Mouse (Mus musculus) c-Kit-positive CD71-positive TER-119-positive erythroid progenitor cells, embryonic 14.5 days (primary cell): Measurements from ENCODE around the gene Atxn7l1.
A peak's percentile ranks its signal among the peaks of the same experiment; 100 is the strongest.

Experiments
- DNase-seq: peaks from one replicate; pipeline ENCODE4 v3.0.0-alpha.2; 2013; ENCODE audit warnings: low spot score

Atxn7l1 gene

GRCm38 (mm10) chr12:33147497-33148267, at the start of gene Atxn7l1:
TSS of gene Atxn7l1 (plus strand) at chr12:33147693.
- DNase-seq, result peak; percentile 90

- DNase-seq, result no peak
Measured at GRCm38 (mm10) chr12:33101627-33102026, 45.9 kb upstream of the Atxn7l1 start.

GRCm38 (mm10) chr12:33102342-33103115, 45.0 kb upstream of the Atxn7l1 start:
- DNase-seq, result no peak

GRCm38 (mm10) chr12:33105724-33106123, 41.8 kb upstream of the Atxn7l1 start:
- no peak for DNase-seq

GRCm38 (mm10) chr12:33106438-33107167, 40.9 kb upstream of the Atxn7l1 start:
- DNase-seq, result no peak

- DNase-seq, result no peak
Measured at GRCm38 (mm10) chr12:33109531-33109930, 38.0 kb upstream of the Atxn7l1 start.

- DNase-seq, result no peak
Measured at GRCm38 (mm10) chr12:33110894-33111471, 36.5 kb upstream of the Atxn7l1 start.

- no peak for DNase-seq
Measured at GRCm38 (mm10) chr12:33118624-33119301, 28.7 kb upstream of the Atxn7l1 start.

- DNase-seq, result no peak
Measured at GRCm38 (mm10) chr12:33125594-33126227, 21.8 kb upstream of the Atxn7l1 start.

- DNase-seq, result no peak
Measured at GRCm38 (mm10) chr12:33126243-33126642, 21.2 kb upstream of the Atxn7l1 start.

GRCm38 (mm10) chr12:33128121-33128520, 19.4 kb upstream of the Atxn7l1 start:
- DNase-seq, result no peak

- DNase-seq, result no peak
Measured at GRCm38 (mm10) chr12:33128702-33129101, 18.8 kb upstream of the Atxn7l1 start.

- DNase-seq, result no peak
Measured at GRCm38 (mm10) chr12:33129410-33129809, 18.1 kb upstream of the Atxn7l1 start.

GRCm38 (mm10) chr12:33130401-33130800, 17.1 kb upstream of the Atxn7l1 start:
- DNase-seq, result no peak

GRCm38 (mm10) chr12:33131796-33132195, 15.7 kb upstream of the Atxn7l1 start:
- no peak for DNase-seq

- DNase-seq, result no peak
Measured at GRCm38 (mm10) chr12:33137857-33138256, 9.6 kb upstream of the Atxn7l1 start.

- no peak for DNase-seq
Measured at GRCm38 (mm10) chr12:33139083-33139482, 8.4 kb upstream of the Atxn7l1 start.

- DNase-seq, result no peak
Measured at GRCm38 (mm10) chr12:33144456-33144855, 3.0 kb upstream of the Atxn7l1 start.

- DNase-seq, result no peak
Measured at GRCm38 (mm10) chr12:33146622-33147433, 665 bp upstream of the Atxn7l1 start.

- no peak for DNase-seq
Measured at GRCm38 (mm10) chr12:33149544-33150190, 2.2 kb downstream of the Atxn7l1 start.
